Mouse (Mus musculus) hindbrain, embryonic 16.5 days (tissue): ENCODE data around the gene Ushbp1. TPM values are rescaled to one million over a fixed set of nuclear protein-coding genes. Genes with fewer than 3 reads are reported as not detected.
"Not testable (repeated sequence)": the region's sequence is repeated elsewhere in the genome, so short reads cannot be mapped to it uniquely, and the experiment has no call there.

Experiments
- ATAC-seq: fragments of 200-750 bp; cut with Nextera tagmentation; 2 replicates; pipeline ENCODE4 v1.8.0; 2017; ENCODE audit warnings: moderate TSS enrichment, moderate library complexity
- H3K27ac ChIP-seq: fragments of 300-500 bp; sonication (generic); 2 replicates; pipeline ENCODE4 v1.5.1; 2014; ENCODE audit warnings: low read depth, mild to moderate bottlenecking, control low read depth, low read length, moderate library complexity
- H3K27me3 ChIP-seq: fragments of 300-500 bp; sonication (generic); replicated peaks from 2 replicates; pipeline ENCODE4 v1.6.1; 2014; ENCODE audit warnings: low read length; ENCODE audit not compliant: control insufficient read depth, insufficient read depth
- H3K36me3 ChIP-seq: fragments of 300-500 bp; sonication (generic); 2 replicates; pipeline ENCODE4 v1.6.1; 2014; ENCODE audit warnings: mild to moderate bottlenecking, low read length, moderate library complexity, mixed read lengths; ENCODE audit not compliant: control insufficient read depth, insufficient read depth
- H3K4me1 ChIP-seq: fragments of 300-500 bp; sonication (generic); 2 replicates; pipeline ENCODE4 v1.6.1; 2014; ENCODE audit warnings: low read depth, low read length; ENCODE audit not compliant: control insufficient read depth, insufficient read depth
- H3K4me2 ChIP-seq: fragments of 300-500 bp; sonication (generic); 2 replicates; pipeline ENCODE4 v1.6.1; 2014; ENCODE audit warnings: mild to moderate bottlenecking, low read length, control low read depth, moderate library complexity
- H3K4me3 ChIP-seq: fragments of 300-500 bp; sonication (generic); 2 replicates; pipeline ENCODE4 v1.5.1; 2014; ENCODE audit warnings: mild to moderate bottlenecking, low read length, control low read depth, moderate library complexity
- H3K9ac ChIP-seq: fragments of 300-500 bp; sonication (generic); 2 replicates; pipeline ENCODE4 v1.6.1; 2014; ENCODE audit warnings: low read depth, mild to moderate bottlenecking, control low read depth, low read length, moderate library complexity
- H3K9me3 ChIP-seq: fragments of 300-500 bp; sonication (generic); 2 replicates; pipeline ENCODE4 v1.6.1; 2014; ENCODE audit warnings: mild to moderate bottlenecking, low read length, moderate library complexity; ENCODE audit not compliant: control insufficient read depth
- WGBS: fragments of 180-500 bp; shearing (Covaris S2); extraction: QIAGEN DNeasy Blood & Tissue Kit; methylation state at CpG from one replicate; pipeline ENCODE4 v1.1.7; 2014; 5-methylcytosine and 5-hydroxymethylcytosine counted together
- polyA plus RNA-seq: library from polyadenylated mRNA; unstranded; fragments of >200 nt; fragmentation: Nextera tagmentation; extraction: Ambion mirVana; gene quantifications from 2 replicates; pipeline ENCODE4 v1.2.1, GENCODE M21; 2015

The Ushbp1 gene
- 7.3 and 9.5 TPM in 2 replicates for polyA plus RNA-seq

DNA sequence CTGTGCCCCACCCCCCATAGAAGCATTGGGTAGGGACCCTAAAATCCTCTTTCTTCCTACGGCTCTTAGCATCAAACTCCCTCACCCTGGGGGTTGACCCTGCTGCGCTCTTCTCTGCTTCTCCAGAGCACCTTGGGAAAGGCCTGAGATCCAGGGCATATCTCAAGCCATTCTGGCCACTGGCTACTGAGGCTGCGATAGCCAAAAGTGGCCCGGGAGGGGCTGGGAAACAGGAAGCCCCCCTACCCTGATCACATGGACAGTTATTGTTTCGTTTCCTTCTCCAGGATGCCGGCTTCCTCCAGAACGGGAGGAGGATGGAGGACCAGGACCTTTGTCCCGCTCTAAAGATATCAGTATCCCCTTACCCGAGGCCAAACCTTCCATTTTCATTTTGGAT lies at the start of gene Ushbp1:
Gene Ushbp1 (minus strand): TSS at position 174 of the 400 bp plus-strand sequence.
- H3K9ac ChIP-seq = peak within 1 kb of the TSS; percentile 35

DNA sequence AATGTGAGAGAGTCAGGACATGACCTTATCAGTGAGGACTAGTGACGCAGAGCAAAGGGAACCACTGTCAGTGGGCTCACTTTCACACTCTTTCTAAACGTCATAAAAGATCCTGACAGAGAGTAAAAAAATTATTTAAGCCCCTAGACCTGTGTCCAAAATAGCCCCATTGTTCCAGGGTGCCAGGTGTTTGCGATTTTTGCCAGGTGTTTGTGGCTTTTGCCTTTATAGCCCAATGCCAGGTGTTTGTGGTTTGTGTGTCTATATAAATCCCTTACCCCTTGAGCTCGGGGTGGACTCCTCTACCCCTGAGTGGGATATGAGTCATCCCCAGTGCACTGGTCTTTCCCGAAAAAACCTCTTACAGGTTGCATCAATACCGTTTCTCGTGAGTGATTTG lies 49.5 kb upstream of the Ushbp1 start:
- H3K9me3 ChIP-seq = no peaks in the 10 kb centered on the region
- no peak overlapping the region for H3K9ac ChIP-seq
- no peaks in the 10 kb centered on the region for H3K4me1 ChIP-seq
- WGBS = 82% methylated on average over 7 of the region's 7 CpGs
- no peak overlapping the region for H3K4me3 ChIP-seq
- no peaks in the 10 kb centered on the region for H3K36me3 ChIP-seq
- no peaks in the 10 kb centered on the region for H3K27me3 ChIP-seq
- H3K4me2 ChIP-seq = no peak overlapping the region
- ATAC-seq = no peak
- no peak overlapping the region for H3K27ac ChIP-seq

More for the DNA sequence above, at the start of gene Ushbp1:
- Histone ChIP-seq H3K36me3 (peaks cover 7% of the 10 kb centered on the region; the same call in 1 of the 2 replicates), H3K4me2 (peak within 1 kb of the TSS; percentile 60), H3K4me3 (peak within 1 kb of the TSS; percentile 80), H3K9me3 (no peaks in the 10 kb centered on the region), H3K27ac (peak within 1 kb of the TSS; percentile 72), H3K27me3 (no peaks in the 10 kb centered on the region), H3K4me1 (peaks cover 12% of the 10 kb centered on the region)
- 85% methylated on average over 9 of the region's 9 CpGs for WGBS
- no peak for ATAC-seq

DNA sequence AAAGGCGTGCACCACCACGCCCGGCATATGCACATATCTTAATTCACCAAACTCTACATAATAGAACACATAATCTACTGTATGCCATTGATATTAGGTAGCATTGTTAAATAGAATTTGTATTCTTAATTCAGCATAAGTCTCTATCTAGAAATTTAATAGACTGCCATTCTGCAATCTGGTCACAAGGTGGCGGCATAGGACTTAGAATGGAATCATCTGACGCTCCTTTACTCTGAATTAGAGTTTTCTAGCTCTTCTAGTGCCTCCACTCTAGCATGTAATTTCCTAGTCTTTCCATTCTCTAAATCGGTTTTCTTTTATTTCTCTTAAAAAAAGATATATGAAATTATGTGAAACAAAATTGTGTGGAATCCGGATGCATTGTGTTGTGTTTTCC lies 45.8 kb upstream of the Ushbp1 start:
- Histone ChIP-seq H3K36me3 (no peaks in the 10 kb centered on the region), H3K27ac (no peak overlapping the region), H3K4me2 (no peak overlapping the region), H3K9ac (no peak overlapping the region), H3K4me1 (no peaks in the 10 kb centered on the region), H3K9me3 (no peaks in the 10 kb centered on the region), H3K27me3 (no peaks in the 10 kb centered on the region), H3K4me3 (no peak overlapping the region)
- WGBS = 0% methylated on average over 7 of the region's 7 CpGs
- peak; percentile 65; the same call in 1 of the 2 replicates for ATAC-seq

DNA sequence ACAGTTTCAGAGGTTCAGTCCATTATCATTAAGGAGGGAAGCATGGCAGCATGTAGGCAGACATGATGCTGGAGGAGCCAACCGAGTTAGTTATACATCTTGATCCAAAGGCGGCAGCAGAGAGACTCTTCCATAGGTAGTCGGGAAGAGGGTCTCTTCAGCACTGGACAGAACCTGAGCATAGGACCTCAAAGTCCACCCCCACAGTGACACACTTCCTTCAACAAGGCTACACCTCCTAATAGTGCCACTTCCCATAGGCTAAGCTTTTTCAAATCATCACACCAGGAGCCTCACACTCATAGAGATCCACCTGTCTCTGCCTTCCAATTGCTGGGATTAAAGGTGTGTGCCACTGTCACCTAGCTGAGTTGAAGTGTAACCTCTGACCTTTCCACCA lies 41.4 kb upstream of the Ushbp1 start:
- Histone ChIP-seq H3K4me2 (no peak overlapping the region), H3K4me1 (no peaks in the 10 kb centered on the region), H3K27me3 (no peaks in the 10 kb centered on the region), H3K9ac (no peak overlapping the region), H3K36me3 (no peaks in the 10 kb centered on the region), H3K27ac (no peak overlapping the region), H3K4me3 (no peak overlapping the region), H3K9me3 (no peaks in the 10 kb centered on the region)
- WGBS = 63% methylated on average over 3 of the region's 3 CpGs
- no peak for ATAC-seq

DNA sequence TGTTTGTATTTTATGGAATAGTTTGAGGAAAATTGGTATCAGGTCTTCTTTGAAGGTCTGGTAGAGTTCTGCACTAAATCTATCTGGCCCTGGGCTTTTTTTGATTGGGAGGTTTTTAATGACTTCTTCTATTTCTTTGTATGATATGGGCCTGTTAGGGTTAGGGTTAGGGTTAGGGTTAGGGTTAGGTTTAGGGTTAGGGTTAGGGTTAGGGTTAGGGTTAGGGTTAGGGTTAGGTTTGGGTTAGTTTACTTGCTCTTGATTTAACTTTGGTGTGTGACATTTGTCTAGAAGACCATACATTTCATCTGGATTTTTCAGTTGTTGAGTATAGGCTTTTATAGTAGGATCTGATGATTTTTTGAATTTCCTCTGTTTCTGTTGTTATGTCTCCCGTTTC lies 37.3 kb upstream of the Ushbp1 start:
- not testable (repeated sequence) for H3K9ac ChIP-seq, H3K27me3 ChIP-seq, H3K36me3 ChIP-seq, H3K27ac ChIP-seq, H3K9me3 ChIP-seq, H3K4me1 ChIP-seq, ATAC-seq, H3K4me2 ChIP-seq, H3K4me3 ChIP-seq
- WGBS = 90% methylated on average over 1 of the region's 1 CpGs

DNA sequence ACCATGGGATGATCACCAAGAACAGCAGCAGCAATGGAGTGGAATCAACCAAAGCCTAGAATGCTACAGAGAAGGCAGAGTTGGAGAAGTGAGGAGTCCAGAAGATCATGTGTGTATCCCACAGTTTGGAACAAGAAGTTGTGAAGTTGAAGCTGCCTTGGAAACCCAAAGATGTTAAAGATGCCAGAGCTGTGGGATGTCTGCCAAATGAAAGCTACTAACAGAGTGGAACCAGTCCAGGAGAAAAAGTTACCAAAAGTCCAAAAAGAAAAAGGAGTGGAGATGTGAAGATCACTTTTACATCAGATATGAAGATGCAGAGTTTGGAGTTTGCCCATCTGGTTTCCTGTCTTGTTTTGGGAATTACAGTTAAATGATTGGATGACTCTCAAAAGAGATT lies 26.5 kb upstream of the Ushbp1 start:
- Histone ChIP-seq H3K9ac (no peak overlapping the region), H3K4me2 (no peak overlapping the region), H3K4me1 (no peaks in the 10 kb centered on the region), H3K27ac (no peak overlapping the region), H3K36me3 (no peaks in the 10 kb centered on the region), H3K4me3 (no peak overlapping the region), H3K9me3 (peaks cover 2% of the 10 kb centered on the region; the same call in 1 of the 2 replicates), H3K27me3 (no peaks in the 10 kb centered on the region)
- no peak for ATAC-seq

DNA sequence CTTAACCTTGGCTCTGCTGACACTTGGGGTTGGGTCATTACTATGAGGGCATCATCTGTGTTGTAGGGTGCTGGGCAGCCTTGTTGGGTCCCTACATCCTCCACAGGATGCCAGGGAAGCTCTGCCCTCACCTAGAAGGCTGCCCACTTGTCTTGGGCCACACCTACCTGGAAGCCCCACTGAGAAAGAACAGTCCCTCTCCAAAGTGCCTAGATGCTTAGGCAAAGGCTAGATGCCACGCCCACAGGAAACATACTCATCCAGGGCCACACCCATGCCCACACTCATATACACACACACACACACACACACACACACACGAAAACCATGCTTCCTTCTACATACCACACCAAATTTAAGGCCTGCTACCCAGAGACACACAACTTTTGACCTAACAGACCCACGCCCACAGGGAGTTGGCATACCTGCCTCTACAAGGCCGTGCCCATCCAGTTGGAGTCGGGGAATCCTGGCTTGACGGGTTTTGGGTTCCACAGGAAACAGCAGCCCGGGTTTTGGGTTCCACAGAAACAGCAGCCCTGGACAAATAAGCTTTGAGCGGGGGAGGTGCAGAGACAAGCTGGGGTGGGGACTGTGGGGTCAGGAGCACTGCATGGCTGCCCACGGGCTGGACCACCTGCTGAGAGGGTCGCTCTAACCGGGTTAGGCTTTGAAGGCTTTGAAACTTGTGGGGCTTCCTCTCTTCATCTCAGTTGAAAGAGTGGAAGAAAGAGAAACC lies 16.1 kb upstream of the Ushbp1 start:
- H3K9me3 ChIP-seq = no peaks in the 10 kb centered on the region
- peaks cover 1% of the 10 kb centered on the region for H3K4me1 ChIP-seq
- no peak for ATAC-seq
- no peak overlapping the region for H3K9ac ChIP-seq
- H3K4me3 ChIP-seq = no peak overlapping the region
- H3K27me3 ChIP-seq = no peaks in the 10 kb centered on the region
- H3K36me3 ChIP-seq = no peaks in the 10 kb centered on the region
- H3K27ac ChIP-seq = no peak overlapping the region
- WGBS = 49% methylated on average over 11 of the region's 11 CpGs
- H3K4me2 ChIP-seq = no peak overlapping the region

DNA sequence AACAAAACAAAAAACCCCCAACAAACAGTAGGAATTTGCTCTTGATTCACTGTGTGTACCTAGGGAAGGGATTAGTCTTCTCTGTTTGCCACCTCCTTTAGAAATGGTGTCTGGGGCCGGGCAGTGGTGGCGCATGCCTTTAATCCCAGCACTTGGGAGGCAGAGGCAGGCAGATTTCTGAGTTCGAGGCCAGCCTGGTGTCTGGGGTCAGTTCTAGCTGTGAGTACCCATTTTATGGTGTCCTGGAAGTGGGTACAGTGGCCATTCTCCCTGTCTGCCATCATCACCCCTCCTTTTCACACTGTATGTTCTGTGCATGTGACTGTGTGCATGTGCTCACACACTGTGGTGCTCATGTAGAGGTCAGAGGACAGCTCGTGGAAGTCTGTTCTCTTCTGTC lies 12.6 kb upstream of the Ushbp1 start:
- H3K9me3 ChIP-seq = no peaks in the 10 kb centered on the region
- H3K27ac ChIP-seq = no peak overlapping the region
- H3K4me2 ChIP-seq = no peak overlapping the region
- no peaks in the 10 kb centered on the region for H3K36me3 ChIP-seq
- WGBS = 92% methylated on average over 4 of the region's 4 CpGs
- no peak overlapping the region for H3K9ac ChIP-seq
- H3K27me3 ChIP-seq = no peaks in the 10 kb centered on the region
- no peak overlapping the region for H3K4me3 ChIP-seq
- ATAC-seq = no peak
- H3K4me1 ChIP-seq = peaks cover 10% of the 10 kb centered on the region

DNA sequence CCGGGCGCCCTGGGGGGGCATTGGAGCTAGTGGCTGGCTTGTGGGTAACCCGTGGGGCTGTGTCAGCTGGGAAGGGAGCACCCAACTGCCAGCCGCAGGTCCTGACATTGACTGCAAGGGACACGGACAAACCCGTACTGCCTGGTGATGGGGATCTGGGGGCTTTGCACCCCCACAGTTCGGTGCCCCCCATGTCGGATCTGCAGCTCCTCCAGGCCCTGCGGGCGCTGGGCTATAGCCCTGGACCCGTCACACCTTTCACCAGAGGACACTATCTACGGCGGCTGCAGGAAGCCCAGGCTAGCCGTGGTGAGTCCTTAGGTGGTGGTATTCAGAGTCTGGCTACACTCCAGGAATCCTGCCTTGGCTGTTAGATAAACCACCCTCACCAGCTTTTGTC lies 11.8 kb upstream of the Ushbp1 start:
- Histone ChIP-seq H3K27me3 (no peaks in the 10 kb centered on the region), H3K27ac (no peak overlapping the region)

More for the DNA sequence above, 11.8 kb upstream of the Ushbp1 start:
- H3K9me3 ChIP-seq = no peaks in the 10 kb centered on the region
- no peak overlapping the region for H3K9ac ChIP-seq
- H3K4me1 ChIP-seq = peaks cover 10% of the 10 kb centered on the region
- no peak for ATAC-seq
- H3K36me3 ChIP-seq = no peaks in the 10 kb centered on the region
- 92% methylated on average over 14 of the region's 14 CpGs for WGBS
- no peak overlapping the region for H3K4me3 ChIP-seq
- H3K4me2 ChIP-seq = no peak overlapping the region
